Mouse (Mus musculus): ENCODE measurements around the gene Cacna1g. TPM values are rescaled to one million over a fixed set of nuclear protein-coding genes. Genes with fewer than 3 reads are reported as not detected.

Cacna1g gene
- polyA plus RNA-seq, 1 experiment: 38.9 TPM

DNA sequence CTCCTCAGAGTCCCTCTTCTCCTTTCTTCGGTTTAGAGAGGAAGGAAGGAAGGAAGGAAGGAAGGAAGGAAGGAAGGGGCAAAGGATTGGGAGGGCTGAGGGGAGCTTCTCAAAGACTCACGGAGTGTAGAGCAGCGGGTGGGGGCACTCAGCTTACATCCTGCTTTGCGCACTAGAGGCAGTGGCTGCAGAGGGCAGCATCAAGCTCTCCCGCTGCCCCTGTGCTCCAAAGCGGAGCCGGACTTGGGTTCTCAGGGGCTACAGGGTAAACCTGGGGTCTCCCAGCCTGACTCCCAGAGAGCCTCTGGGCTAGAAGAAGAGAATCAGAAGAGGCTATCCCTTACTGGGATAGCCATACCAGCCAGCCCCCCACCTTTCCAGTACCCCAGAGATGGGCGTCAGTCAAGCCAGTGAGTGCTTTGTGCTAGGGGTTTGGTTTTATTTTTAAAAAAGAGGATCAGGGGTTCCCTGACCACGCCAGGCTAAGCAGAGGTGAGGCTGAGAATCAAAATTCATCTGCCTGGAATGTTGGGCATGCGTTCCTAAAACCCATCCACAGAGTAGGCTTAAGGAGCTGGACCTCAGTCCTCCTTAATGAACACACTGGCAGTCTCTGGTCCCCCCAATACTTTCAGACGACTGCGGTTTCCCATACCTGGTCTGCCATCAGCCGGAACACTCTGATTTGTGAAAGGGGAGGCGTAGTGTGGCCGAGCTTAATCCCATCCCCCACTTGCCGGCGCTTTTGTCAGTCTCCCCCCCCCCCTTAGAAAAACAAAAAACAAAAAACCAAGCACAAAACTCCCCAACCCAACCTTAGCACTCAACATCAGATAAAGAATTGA is 2.0 kb downstream of the Cacna1g start:
- H3K4me1 ChIP-seq (ENCODE audit: control insufficient read depth, insufficient read depth, low read length): peaks cover 5% of the 10 kb centered on the region
- peak overlapping the region; percentile 46 for H3K4me3 ChIP-seq (ENCODE audit: insufficient read depth, low read length)
- TF ChIP-seq POLR2A (IDR thresholded peaks at IDR 0.05; ENCODE audit: low read depth, low read length) (no peak), CTCF (IDR thresholded peaks at IDR 0.05; ENCODE audit: borderline replicate concordance, insufficient read depth, low read length) (no peak)
- peak overlapping the region; percentile 29 for H3K27ac ChIP-seq (ENCODE audit: insufficient read depth, low read length)

DNA sequence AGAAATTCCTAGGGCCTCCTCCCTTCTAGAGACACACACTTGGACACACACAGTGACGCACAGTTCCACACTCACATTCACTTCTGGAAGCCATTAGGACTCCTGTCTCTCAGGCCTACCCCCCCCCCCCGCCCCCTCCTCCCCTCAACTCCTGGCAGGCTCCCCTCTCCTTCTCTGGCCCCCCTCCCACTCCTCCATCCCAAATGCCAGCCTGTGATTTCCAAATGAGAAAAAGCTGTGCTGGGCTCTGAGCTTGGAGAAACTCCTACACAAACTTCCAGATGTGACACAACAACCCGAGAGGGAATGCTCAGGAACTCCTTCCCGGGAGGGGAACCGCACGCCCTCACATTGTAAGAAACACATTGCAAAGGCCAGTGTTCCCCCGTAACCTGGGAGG is 3.6 kb downstream of the Cacna1g start:
- H3K4me1 ChIP-seq (ENCODE audit: control insufficient read depth, insufficient read depth, low read length): peaks cover 5% of the 10 kb centered on the region
- TF ChIP-seq POLR2A (IDR thresholded peaks at IDR 0.05; ENCODE audit: low read depth, low read length): no peak
- TF ChIP-seq CTCF (IDR thresholded peaks at IDR 0.05; ENCODE audit: borderline replicate concordance, insufficient read depth, low read length): no peak
- no peak overlapping the region for H3K4me3 ChIP-seq (ENCODE audit: insufficient read depth, low read length)
- peak overlapping the region; percentile 74 for H3K27ac ChIP-seq (ENCODE audit: insufficient read depth, low read length)

DNA sequence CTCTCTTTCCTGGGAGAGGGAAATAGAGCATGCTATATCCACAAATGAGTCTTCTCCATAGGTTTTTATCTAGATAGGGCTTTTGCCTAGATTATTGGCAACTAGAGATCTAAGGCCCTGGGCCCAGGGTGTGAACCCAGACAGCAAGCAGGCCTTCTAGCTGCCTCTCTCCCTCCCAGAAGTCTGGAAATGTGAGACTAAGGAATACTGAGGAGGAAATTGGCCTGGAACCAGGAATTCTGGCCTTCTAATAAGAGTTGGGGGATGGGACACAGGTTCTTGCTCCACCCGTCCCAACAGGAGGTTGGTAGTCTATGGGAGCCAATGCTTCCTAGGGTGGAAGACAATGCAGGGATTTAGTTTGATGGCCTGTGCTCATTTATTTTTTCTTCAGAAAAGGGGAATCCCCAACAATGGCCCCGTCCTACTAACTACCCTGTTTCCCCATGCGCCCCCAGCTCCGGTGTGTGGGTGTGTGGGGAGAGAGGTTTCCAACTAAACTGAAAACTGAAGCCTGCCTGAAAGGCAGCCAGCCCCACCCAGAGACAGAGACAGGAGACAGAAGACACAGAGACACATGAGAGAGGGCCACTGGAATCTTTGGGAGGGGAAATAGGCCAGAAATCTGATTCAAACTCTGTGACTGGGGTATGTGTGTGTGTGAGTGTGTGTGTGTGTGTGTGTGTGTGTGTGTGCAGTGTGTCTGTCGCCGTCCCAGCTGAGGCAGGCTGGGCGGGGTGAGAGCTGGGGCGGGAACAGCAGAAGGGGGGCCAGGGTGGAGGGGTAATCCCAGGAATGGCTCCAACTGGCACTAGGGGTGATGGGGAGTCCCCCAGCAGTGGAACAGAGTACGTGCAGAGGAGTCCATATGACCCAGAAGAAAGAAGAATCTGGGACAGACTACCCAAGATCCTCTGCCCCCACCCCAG is 4.6 kb downstream of the Cacna1g start:
- Histone ChIP-seq H3K27ac (ENCODE audit: insufficient read depth, low read length) (peak overlapping the region; percentile 74), H3K4me3 (ENCODE audit: insufficient read depth, low read length) (no peak overlapping the region), H3K4me1 (ENCODE audit: control insufficient read depth, insufficient read depth, low read length) (peaks cover 5% of the 10 kb centered on the region)
- TF ChIP-seq CTCF (IDR thresholded peaks at IDR 0.05; ENCODE audit: borderline replicate concordance, insufficient read depth, low read length) (no peak), POLR2A (IDR thresholded peaks at IDR 0.05; ENCODE audit: low read depth, low read length) (0 out of 2 replicates have a peak, but pooled peaks have one; percentile 19)

DNA sequence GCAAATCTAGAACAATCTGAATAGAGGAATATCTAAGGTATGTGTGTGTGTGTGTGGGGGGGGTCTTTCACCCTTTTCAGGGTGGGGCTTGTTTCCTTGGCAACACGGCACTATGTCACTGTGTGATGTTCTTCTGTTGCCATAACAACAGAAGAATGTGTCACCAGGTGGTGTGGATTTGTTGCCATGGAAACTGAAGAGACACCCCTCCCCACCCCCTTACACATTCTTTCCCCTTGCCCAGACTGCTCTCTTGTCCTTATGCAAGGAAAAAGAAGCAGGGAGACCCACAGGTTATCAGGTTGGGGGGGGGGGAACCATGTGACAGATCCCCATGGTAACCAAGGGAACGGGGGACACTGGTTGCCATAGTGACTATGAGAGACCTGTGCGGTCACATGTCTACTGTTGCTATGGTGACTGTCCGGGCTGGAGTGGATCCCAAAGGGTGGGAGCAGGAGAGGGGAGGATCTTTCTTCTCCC is 5.4 kb downstream of the Cacna1g start:
- H3K4me3 ChIP-seq (ENCODE audit: insufficient read depth, low read length): no peak overlapping the region
- peaks cover 5% of the 10 kb centered on the region for H3K4me1 ChIP-seq (ENCODE audit: control insufficient read depth, insufficient read depth, low read length)
- peak overlapping the region; percentile 74 for H3K27ac ChIP-seq (ENCODE audit: insufficient read depth, low read length)
- no peak for TF ChIP-seq CTCF (IDR thresholded peaks at IDR 0.05; ENCODE audit: borderline replicate concordance, insufficient read depth, low read length)
- no peak for TF ChIP-seq POLR2A (IDR thresholded peaks at IDR 0.05; ENCODE audit: low read depth, low read length)

DNA sequence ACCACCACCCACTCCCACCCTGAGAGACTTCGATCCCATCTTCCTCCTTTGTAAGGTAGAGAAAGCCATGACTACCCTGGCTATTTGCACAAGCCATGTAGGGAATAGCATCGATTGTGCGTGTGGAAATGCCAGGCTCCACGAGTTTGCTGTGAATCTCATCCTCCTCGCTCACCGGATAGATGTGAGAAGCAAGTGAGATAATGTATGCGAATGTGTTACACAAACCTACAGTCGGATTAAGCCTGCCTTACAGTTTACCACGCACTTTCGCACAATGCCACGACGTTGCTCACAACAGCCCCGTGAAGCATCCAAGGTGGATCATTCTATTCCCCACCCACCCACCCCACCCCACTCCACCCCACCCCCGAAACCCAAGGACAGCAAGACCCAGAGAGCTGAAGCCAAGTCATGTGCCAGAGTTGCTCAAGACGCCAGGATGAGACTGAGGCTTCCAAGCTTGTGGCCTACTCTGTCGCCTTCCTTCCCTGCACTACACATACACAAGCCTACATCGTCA is 7.6 kb downstream of the Cacna1g start:
- H3K4me3 ChIP-seq (ENCODE audit: insufficient read depth, low read length): no peak overlapping the region
- no peak overlapping the region for H3K27ac ChIP-seq (ENCODE audit: insufficient read depth, low read length)
- TF ChIP-seq POLR2A (IDR thresholded peaks at IDR 0.05; ENCODE audit: low read depth, low read length) (no peak), CTCF (IDR thresholded peaks at IDR 0.05; ENCODE audit: borderline replicate concordance, insufficient read depth, low read length) (no peak)
- peaks cover 5% of the 10 kb centered on the region for H3K4me1 ChIP-seq (ENCODE audit: control insufficient read depth, insufficient read depth, low read length)

DNA sequence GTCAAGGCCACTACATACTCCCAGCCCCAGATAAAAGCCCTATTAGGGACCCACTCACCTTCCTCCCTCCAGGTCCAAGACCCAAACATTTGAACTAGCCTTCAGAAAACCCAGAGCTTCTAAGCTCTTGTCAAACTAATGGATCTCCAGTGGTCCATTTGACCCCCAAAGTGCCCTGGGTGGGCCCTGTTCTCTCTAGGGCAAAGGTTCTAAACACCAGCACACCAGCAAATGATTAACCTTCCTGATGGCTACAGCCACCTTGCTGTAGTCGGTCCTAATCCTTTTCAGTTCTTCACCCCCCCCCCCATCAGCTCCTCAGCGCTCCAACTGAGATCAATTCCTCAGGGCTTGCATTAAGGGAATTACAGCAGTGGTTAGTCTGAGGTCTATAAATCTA is 9.8 kb downstream of the Cacna1g start:
- no peak overlapping the region for H3K4me3 ChIP-seq (ENCODE audit: insufficient read depth, low read length)
- no peak overlapping the region for H3K27ac ChIP-seq (ENCODE audit: insufficient read depth, low read length)
- TF ChIP-seq POLR2A (IDR thresholded peaks at IDR 0.05; ENCODE audit: low read depth, low read length): no peak
- no peak for TF ChIP-seq CTCF (IDR thresholded peaks at IDR 0.05; ENCODE audit: borderline replicate concordance, insufficient read depth, low read length)
- H3K4me1 ChIP-seq (ENCODE audit: control insufficient read depth, insufficient read depth, low read length): peaks cover 4% of the 10 kb centered on the region

DNA sequence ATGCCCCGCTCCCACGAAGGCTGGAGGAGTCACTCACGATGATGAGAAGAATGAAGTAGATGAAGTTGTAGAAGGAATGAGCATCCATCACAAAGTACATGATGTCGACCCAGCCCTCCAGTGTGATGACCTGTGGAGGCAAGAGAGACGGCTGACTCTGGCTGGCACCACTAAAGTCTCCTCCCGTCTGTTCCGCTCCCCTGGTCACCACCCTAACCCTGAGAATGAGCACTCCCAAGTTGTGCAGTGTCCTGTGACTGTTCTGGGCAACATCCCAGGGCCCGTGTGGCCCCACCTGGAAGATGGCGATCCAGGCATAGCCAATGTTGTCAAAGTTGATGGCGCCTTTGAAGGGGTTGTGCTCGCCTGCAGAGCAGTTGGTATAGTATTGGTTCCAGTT is 12.1 kb downstream of the Cacna1g start:
- Histone ChIP-seq H3K4me3 (ENCODE audit: insufficient read depth, low read length) (no peak overlapping the region), H3K27ac (ENCODE audit: insufficient read depth, low read length) (no peak overlapping the region), H3K4me1 (ENCODE audit: control insufficient read depth, insufficient read depth, low read length) (no peaks in the 10 kb centered on the region)
- TF ChIP-seq POLR2A (IDR thresholded peaks at IDR 0.05; ENCODE audit: low read depth, low read length) (no peak), CTCF (IDR thresholded peaks at IDR 0.05; ENCODE audit: borderline replicate concordance, insufficient read depth, low read length) (no peak)

DNA sequence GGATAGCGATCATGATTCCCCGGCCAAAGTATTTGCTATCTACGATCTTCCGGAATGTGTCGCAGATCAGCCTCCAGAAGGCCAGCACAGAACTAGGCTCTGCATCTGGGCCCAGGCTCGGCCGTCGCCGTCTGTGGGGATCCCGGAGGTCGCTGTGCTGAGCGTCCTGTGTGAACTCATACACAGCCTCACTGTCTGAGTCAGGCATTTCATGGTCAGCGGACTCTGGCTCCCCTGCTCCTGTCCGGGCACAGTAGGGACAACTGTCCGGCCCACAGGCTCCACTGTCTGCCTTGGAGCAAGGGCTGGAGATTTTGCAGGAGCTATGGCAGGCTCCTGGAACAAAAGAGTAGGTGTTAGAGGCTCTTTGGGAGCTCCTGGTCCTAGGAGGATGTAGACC is 17.0 kb downstream of the Cacna1g start:
- no peak for TF ChIP-seq POLR2A (IDR thresholded peaks at IDR 0.05; ENCODE audit: low read depth, low read length)
- TF ChIP-seq CTCF (IDR thresholded peaks at IDR 0.05; ENCODE audit: borderline replicate concordance, insufficient read depth, low read length): no peak

DNA sequence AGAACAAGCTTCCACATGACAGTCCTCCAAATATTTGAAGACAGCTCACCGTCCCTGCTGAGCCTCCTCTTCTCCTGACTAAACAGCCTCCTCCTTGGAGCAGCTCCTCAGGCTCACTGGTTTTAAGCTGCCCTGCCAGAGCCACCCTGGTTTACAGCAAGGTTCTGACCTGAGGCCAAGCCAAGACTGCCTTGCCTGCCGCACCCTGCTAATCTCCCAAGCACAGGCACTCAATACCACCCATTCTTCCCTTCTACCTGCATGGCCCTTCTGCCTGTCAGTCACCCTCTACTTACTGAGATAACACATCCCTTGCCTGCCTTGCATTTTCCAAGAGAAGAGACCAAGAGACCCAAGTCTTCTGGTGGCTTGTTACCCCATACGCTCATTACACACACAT is 17.7 kb downstream of the Cacna1g start:
- TF ChIP-seq POLR2A (IDR thresholded peaks at IDR 0.05; ENCODE audit: low read depth, low read length): no peak
- no peak for TF ChIP-seq CTCF (IDR thresholded peaks at IDR 0.05; ENCODE audit: borderline replicate concordance, insufficient read depth, low read length)

More for the DNA sequence above, 17.0 kb downstream of the Cacna1g start:
- no peak overlapping the region for H3K4me3 ChIP-seq (ENCODE audit: insufficient read depth, low read length)
- H3K27ac ChIP-seq (ENCODE audit: insufficient read depth, low read length): no peak overlapping the region
- no peaks in the 10 kb centered on the region for H3K4me1 ChIP-seq (ENCODE audit: control insufficient read depth, insufficient read depth, low read length)

More for the DNA sequence above, 17.7 kb downstream of the Cacna1g start:
- no peaks in the 10 kb centered on the region for H3K4me1 ChIP-seq (ENCODE audit: control insufficient read depth, insufficient read depth, low read length)
- no peak overlapping the region for H3K27ac ChIP-seq (ENCODE audit: insufficient read depth, low read length)
- H3K4me3 ChIP-seq (ENCODE audit: insufficient read depth, low read length): no peak overlapping the region

Measured in embryonic fibroblast, embryonic 13.5 days (primary cell).